Mouse (Mus musculus) liver, embryonic 14.5 days (tissue): ENCODE measurements around the gene Dnah5.

Experiments
- CTCF ChIP-seq: IDR thresholded peaks from 2 replicates; pipeline ENCODE4 v1.5.1; 2016; ENCODE audit warnings: antibody characterized with exemption, low read depth, control low read depth
- EP300 ChIP-seq: IDR thresholded peaks from 2 replicates; pipeline ENCODE4 v1.6.1; 2016; ENCODE audit warnings: antibody characterized with exemption, low read depth

- no peak for TF ChIP-seq CTCF
- no peak for TF ChIP-seq EP300
Observed at GRCm38 (mm10) chr15:28162291-28162690, 41.3 kb upstream of the Dnah5 start.
